ENCODE assay signal across 10 mouse cellular contexts in genomic region chr13:99307930-99308359, GRCm38 (mm10). TPM values are rescaled to one million over a fixed set of nuclear protein-coding genes. Genes with fewer than 3 reads are reported as not detected.
DNase-seq lines count a peak whose midpoint lies in the region; ATAC-seq and TF ChIP-seq lines count a peak whose summit lies in the region.
"Had no signal": no experiment of that assay in that cellular context is flagged by ENCODE, and none has a peak within 500 bp of the region (broad histone marks: within the 10 kb centered on the region; RNA-seq: fewer than 3 reads in every experiment).

No protein-coding gene starts in this region.

- no peak overlapping the region for H3K4me2 ChIP-seq in kidney, postnatal 0 days (ENCODE audit: low read length)
- H3K4me2 ChIP-seq in forebrain, embryonic 12.5 days: no peak overlapping the region
- H3K4me2 ChIP-seq: liver, embryonic 13.5 days had no signal

- H3K36me3 ChIP-seq in kidney, postnatal 0 days (ENCODE audit: insufficient read depth, low read length): no peaks in the 10 kb centered on the region
- no peaks in the 10 kb centered on the region for H3K36me3 ChIP-seq in forebrain, embryonic 12.5 days (replicated peaks)
- H3K36me3 ChIP-seq: liver, embryonic 13.5 days had no signal

- H3K27me3 ChIP-seq in kidney, postnatal 0 days (ENCODE audit: insufficient read depth, low read length): no peaks in the 10 kb centered on the region
- H3K27me3 ChIP-seq in forebrain, embryonic 12.5 days: no peaks in the 10 kb centered on the region
- H3K27me3 ChIP-seq: liver, embryonic 13.5 days had no signal

- DNase-seq in kidney, adult 11 months: peak; percentile 13
- no peak for DNase-seq in kidney, postnatal 4 days
- DNase-seq in NIH3T3 (ENCODE audit: low read depth): peak; percentile 73
- DNase-seq in gonadal fat pad, adult 2 months (ENCODE audit: low read depth): peak; percentile 50
- peak; percentile 83 for DNase-seq in kidney, postnatal 0 days (ENCODE audit: low spot score)
- no peak for DNase-seq in cerebellum, adult 11 months
- no peak for DNase-seq in cerebellum, postnatal 36 days
- DNase-seq: cerebellum, adult 9-11 months; liver, embryonic 13.5 days had no signal

- peaks cover 6% of the 10 kb centered on the region; the same call in 1 of the 2 replicates for H3K4me1 ChIP-seq in kidney, postnatal 0 days (replicated peaks; ENCODE audit: insufficient read depth, low read length)
- no peaks in the 10 kb centered on the region for H3K4me1 ChIP-seq in forebrain, embryonic 12.5 days

- no peak overlapping the region for H3K9ac ChIP-seq in kidney, postnatal 0 days (ENCODE audit: low read depth, low read length)
- H3K9ac ChIP-seq in forebrain, embryonic 12.5 days: no peak overlapping the region
- H3K9ac ChIP-seq: liver, embryonic 13.5 days had no signal

- ATAC-seq in kidney, postnatal 0 days (replicated peaks; ENCODE audit: low FRiP score, low read depth): no peak; the same call in 1 of the 2 replicates
- no peak for ATAC-seq in forebrain, embryonic 12.5 days (ENCODE audit: low FRiP score)

- no peak overlapping the region for H3K4me3 ChIP-seq in kidney, postnatal 0 days (replicated peaks; ENCODE audit: low read depth, low read length)
- H3K4me3 ChIP-seq in forebrain, embryonic 12.5 days (replicated peaks): no peak overlapping the region
- H3K4me3 ChIP-seq: liver, embryonic 13.5 days had no signal

- 50% methylated on average over 5 of the region's 5 CpGs for WGBS in kidney, postnatal 0 days
- WGBS in forebrain, embryonic 12.5 days: 88% methylated on average over 5 of the region's 5 CpGs

- no peaks in the 10 kb centered on the region for H3K9me3 ChIP-seq in kidney, postnatal 0 days (replicated peaks; ENCODE audit: low read length)
- no peaks in the 10 kb centered on the region for H3K9me3 ChIP-seq in forebrain, embryonic 12.5 days
- H3K9me3 ChIP-seq: liver, embryonic 13.5 days had no signal

- TF ChIP-seq CTCF in kidney, postnatal 0 days (IDR thresholded peaks at IDR 0.05; ENCODE audit: low read depth): no peak

- H3K27ac ChIP-seq in kidney, postnatal 0 days: peak overlapping the region; percentile 43; the same call in 1 of the 2 replicates
- H3K27ac ChIP-seq in forebrain, embryonic 12.5 days: no peak overlapping the region
- H3K27ac ChIP-seq: liver, embryonic 13.5 days had no signal

RNA-seq across cellular contexts. Expression of gene Ptcd2, which starts 36.6 kb away (rescaled TPM):
- 11.1 and 11.2 TPM in 2 replicates for polyA plus RNA-seq in gonadal fat pad, adult 2 months (2012; rRNA removed)
- polyA plus RNA-seq in kidney, postnatal 0 days (2015; fragmentation: Nextera tagmentation; extraction: Ambion mirVana): 52.5 and 54.0 TPM in 2 replicates
- polyA plus RNA-seq in forebrain, embryonic 12.5 days (2016; fragmentation: Nextera tagmentation; extraction: Ambion mirVana): 47.6 and 48.0 TPM in 2 replicates

RNA-seq across cellular contexts. Expression of gene Mrps27, which starts 36.6 kb away (rescaled TPM):
- polyA plus RNA-seq in gonadal fat pad, adult 2 months (2012; rRNA removed): 15.0 and 15.3 TPM in 2 replicates
- polyA plus RNA-seq in kidney, postnatal 0 days (2015; fragmentation: Nextera tagmentation; extraction: Ambion mirVana): 50.7 and 55.2 TPM in 2 replicates
- polyA plus RNA-seq in forebrain, embryonic 12.5 days (2016; fragmentation: Nextera tagmentation; extraction: Ambion mirVana): 49.9 and 52.6 TPM in 2 replicates

Comparison
In these comparisons a context has a peak if more than half of its experiments do, and no peak if none do; other contexts are left out.
1. DNase-seq: peak in kidney, adult 11 months (single experiment), NIH3T3 (single experiment), gonadal fat pad, adult 2 months (single experiment) and kidney, postnatal 0 days (single experiment); none in kidney, postnatal 4 days (0 of 2), cerebellum, adult 11 months (single experiment) and cerebellum, postnatal 36 days (0 of 2).